Mouse (Mus musculus): ENCODE results near the gene Traf5. TPM values are rescaled to one million over a fixed set of nuclear protein-coding genes. Genes with fewer than 3 reads are reported as not detected.
A peak's percentile ranks its signal among the peaks of the same experiment; 100 is the strongest.

Gene Traf5
- polyA plus RNA-seq, 1 experiment: 19.4 TPM

DNA sequence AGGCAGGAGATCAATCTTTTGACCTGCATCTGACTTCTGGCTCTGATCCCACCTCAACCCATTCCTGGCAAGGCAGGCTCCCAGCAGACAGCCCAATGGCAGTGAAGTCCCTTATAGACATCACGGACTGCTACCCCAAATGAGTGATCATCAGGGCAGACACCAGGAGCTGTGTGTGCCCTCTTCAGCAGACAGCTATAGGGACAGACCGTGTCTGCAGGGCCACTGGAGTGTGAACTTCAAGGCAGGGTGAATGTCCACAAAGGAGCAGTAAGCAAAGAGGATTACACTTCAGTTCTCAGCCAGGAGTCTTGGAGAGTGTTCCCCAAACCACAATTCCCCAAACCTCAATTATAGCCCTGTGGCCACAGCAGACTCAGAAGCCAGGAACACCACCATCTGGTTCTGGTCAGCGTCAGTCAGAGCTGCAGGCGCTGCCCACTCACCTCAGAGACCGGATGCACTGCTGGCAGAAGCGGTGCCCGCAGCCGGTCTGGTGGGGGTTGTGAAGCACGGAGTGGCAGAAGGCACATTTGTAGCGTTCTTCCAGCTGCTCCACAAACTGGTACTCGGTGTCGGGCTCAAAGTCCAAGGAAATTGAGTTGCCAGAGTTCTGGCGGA, 22.3 kb downstream of the Traf5 start:
- Histone ChIP-seq H3K4me3 (ENCODE audit: insufficient read depth, low read length) (no peak overlapping the region), H3K27ac (ENCODE audit: insufficient read depth, low read length) (peak overlapping the region; percentile 22; the same call in 1 of the 2 replicates), H3K4me1 (ENCODE audit: control insufficient read depth, insufficient read depth, low read length) (peaks cover 7% of the 10 kb centered on the region; the same call in 1 of the 2 replicates)
- TF ChIP-seq CTCF (IDR thresholded peaks at IDR 0.05; ENCODE audit: borderline replicate concordance, insufficient read depth, low read length) (no peak), POLR2A (IDR thresholded peaks at IDR 0.05; ENCODE audit: low read depth, low read length) (no peak)

DNA sequence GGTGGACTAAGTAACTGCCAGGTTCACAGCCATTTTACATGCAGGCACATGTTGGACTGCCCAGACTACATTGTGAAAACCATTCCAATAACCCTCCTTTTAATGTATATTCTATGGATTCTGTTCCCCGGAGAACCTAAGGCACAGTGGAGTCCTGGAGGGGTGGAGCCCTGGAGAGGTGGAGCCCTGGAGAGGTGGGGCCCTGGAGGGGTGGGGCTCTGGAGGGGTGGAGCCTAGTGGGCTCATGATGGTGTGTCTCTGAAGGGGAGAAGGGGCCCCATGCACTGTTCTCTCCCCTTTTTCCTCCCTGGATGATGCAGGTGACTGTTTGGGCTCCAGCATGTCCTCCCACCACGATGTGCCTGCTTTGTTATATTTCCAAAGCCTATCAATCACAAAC, 24.2 kb downstream of the Traf5 start:
- Histone ChIP-seq H3K27ac (ENCODE audit: insufficient read depth, low read length) (no peak overlapping the region), H3K4me1 (ENCODE audit: control insufficient read depth, insufficient read depth, low read length) (peaks cover 7% of the 10 kb centered on the region; the same call in 1 of the 2 replicates), H3K4me3 (ENCODE audit: insufficient read depth, low read length) (no peak overlapping the region)
- no peak for TF ChIP-seq CTCF (IDR thresholded peaks at IDR 0.05; ENCODE audit: borderline replicate concordance, insufficient read depth, low read length)

DNA sequence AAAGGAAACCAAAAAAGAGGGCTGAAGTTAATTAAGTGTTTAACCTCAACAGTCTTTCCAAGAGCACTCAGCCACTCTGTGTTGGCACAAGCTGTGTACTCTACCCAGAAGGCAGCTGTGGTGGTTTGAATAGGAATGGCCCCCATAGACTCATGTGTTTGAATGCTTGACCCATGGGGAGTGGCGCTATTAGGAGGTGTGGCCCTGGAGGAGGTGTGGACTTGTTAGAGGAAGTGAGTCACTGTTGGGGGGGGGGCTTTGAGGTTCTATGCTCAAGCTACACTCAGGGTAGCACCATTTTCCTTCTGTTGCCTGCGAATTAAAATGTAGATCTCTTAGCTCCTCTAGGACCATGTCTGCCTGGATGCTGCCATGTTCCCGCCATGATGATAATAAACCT, 25.4 kb downstream of the Traf5 start:
- H3K4me3 ChIP-seq (ENCODE audit: insufficient read depth, low read length): no peak overlapping the region
- H3K4me1 ChIP-seq (ENCODE audit: control insufficient read depth, insufficient read depth, low read length): peaks cover 5% of the 10 kb centered on the region; the same call in 1 of the 2 replicates
- no peak for TF ChIP-seq POLR2A (IDR thresholded peaks at IDR 0.05; ENCODE audit: low read depth, low read length)
- no peak for TF ChIP-seq CTCF (IDR thresholded peaks at IDR 0.05; ENCODE audit: borderline replicate concordance, insufficient read depth, low read length)
- H3K27ac ChIP-seq (ENCODE audit: insufficient read depth, low read length): no peak overlapping the region

DNA sequence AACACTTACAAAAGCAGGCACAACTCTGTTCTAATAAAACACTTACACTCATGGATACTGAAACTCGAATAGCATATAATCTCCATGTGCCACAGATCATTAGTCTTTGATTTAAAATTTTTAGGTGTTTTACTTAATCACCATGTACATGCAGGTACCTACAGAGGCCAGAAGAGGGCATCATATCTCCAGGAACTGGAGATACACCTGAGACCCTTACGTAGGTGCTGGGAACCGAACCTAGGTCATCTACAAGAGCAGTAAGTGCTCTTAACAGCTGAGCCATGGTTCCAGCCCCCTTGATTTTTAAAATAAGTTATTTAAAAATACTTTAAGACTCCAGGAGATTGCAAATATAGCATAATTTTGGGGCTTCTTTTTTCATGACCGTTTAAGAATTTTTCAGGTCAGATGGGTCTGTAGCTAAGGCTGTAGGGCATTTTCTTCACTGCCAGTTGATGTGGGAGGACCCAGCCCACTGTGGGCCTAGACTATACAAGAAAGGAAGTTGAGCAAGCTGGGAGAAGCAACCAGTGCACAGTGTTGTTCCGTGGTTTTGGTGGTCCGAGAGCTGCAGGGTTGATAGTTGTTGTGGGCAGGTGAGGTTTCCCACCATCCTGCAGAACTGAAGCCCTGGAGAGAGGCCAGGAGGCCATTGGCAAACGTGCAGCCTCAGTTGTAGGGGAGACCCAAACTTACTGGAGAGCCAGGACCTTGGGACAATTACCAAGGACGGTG, 29.0 kb downstream of the Traf5 start:
- Histone ChIP-seq H3K4me1 (ENCODE audit: control insufficient read depth, insufficient read depth, low read length) (peaks cover 3% of the 10 kb centered on the region), H3K27ac (ENCODE audit: insufficient read depth, low read length) (no peak overlapping the region), H3K4me3 (ENCODE audit: insufficient read depth, low read length) (no peak overlapping the region)
- TF ChIP-seq CTCF (IDR thresholded peaks at IDR 0.05; ENCODE audit: borderline replicate concordance, insufficient read depth, low read length) (no peak), POLR2A (IDR thresholded peaks at IDR 0.05; ENCODE audit: low read depth, low read length) (no peak)

DNA sequence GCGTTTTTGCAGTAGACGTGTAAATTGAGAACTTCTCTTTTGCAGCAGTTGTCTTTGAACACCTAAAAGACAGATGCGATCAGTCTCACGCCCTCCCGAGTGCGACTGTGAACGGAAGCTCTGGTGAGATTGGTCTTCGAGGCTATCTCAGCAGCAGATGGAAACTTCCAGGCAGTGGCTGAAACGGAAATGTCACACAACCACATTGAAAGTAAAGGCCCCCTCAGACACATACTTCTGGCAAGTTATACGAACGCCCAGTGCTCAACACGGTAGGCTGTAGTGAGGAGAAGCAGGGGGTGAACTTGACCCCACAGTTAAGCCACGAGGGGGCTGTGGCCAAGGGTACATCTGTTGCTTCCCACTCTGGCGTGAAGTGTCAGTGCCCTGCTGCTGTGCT, 29.7 kb downstream of the Traf5 start:
- Histone ChIP-seq H3K27ac (ENCODE audit: insufficient read depth, low read length) (no peak overlapping the region), H3K4me3 (ENCODE audit: insufficient read depth, low read length) (no peak overlapping the region), H3K4me1 (ENCODE audit: control insufficient read depth, insufficient read depth, low read length) (peaks cover 3% of the 10 kb centered on the region)
- TF ChIP-seq CTCF (IDR thresholded peaks at IDR 0.05; ENCODE audit: borderline replicate concordance, insufficient read depth, low read length): no peak
- TF ChIP-seq POLR2A (IDR thresholded peaks at IDR 0.05; ENCODE audit: low read depth, low read length): no peak

DNA sequence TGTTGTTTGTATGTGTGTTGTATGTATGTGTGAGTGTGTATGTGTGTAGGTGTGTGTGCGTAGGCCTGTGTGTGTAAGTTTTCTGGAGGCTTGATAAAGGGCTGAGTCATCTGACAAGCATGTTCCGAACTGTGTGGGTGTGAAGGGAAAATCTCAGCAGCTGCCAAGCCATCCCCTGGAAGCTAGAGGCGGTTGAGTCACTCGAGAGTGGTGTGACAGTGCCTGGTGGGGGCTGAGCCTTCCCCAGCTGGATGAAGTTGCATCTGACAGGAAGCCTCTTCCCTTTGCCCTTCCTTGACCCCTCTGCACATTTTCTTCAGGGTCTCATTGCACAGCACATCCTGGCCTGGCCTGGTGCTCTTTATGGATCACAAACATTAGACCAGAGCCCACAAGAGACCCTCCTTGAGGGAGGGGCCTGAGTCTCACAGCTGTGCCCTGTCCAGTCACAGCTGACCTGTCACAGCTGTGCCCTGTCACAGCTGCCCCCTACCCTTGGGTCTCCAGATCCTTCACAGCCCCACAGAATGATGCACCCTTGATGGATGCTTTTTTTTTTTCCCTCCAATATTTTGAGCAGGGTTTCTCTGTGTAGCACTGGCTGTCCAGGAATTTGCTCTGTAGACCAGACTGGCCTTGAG, 30.6 kb downstream of the Traf5 start:
- Histone ChIP-seq H3K4me3 (ENCODE audit: insufficient read depth, low read length) (no peak overlapping the region), H3K4me1 (ENCODE audit: control insufficient read depth, insufficient read depth, low read length) (peaks cover 3% of the 10 kb centered on the region), H3K27ac (ENCODE audit: insufficient read depth, low read length) (no peak overlapping the region)
- TF ChIP-seq POLR2A (IDR thresholded peaks at IDR 0.05; ENCODE audit: low read depth, low read length) (no peak), CTCF (IDR thresholded peaks at IDR 0.05; ENCODE audit: borderline replicate concordance, insufficient read depth, low read length) (no peak)

DNA sequence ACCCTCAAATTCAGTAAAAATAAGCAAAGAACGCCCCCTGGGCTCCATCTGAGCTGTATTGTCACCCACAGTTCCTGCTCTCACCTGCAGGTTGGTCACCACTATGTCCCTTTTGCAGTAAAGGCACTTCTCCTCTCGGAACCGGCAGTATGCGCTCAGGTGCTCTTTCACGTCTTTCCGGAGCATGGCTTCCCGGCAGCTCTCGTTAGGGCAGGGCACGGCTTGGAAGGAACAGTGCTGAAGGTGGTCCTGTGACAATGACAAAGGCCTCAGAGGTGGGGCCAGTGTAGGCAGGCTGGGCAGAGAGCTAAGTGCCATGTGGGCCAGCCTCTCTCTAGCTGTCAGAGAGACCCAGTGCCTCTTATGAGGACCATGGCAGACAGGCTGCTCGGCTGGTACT, 33.4 kb downstream of the Traf5 start:
- TF ChIP-seq POLR2A (IDR thresholded peaks at IDR 0.05; ENCODE audit: low read depth, low read length) (no peak), CTCF (IDR thresholded peaks at IDR 0.05; ENCODE audit: borderline replicate concordance, insufficient read depth, low read length) (no peak)
- Histone ChIP-seq H3K27ac (ENCODE audit: insufficient read depth, low read length) (no peak overlapping the region), H3K4me1 (ENCODE audit: control insufficient read depth, insufficient read depth, low read length) (peaks cover 3% of the 10 kb centered on the region), H3K4me3 (ENCODE audit: insufficient read depth, low read length) (no peak overlapping the region)

DNA sequence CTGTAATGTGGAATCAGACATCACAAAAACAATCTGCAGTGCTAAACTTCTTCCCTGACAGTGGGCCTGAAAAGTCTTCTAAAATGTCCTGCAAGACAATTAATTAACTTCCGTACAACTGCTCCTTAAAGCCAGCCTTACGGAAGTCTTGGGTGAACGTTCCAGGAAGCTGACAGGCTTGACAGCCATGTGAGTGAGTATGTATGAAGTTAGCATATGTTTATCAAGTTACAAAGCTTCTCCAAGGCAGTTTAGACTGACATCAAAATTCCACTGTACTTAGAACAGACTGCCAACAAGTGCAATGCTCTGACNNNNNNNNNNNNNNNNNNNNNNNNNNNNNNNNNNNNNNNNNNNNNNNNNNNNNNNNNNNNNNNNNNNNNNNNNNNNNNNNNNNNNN, 38.6 kb downstream of the Traf5 start:
- TF ChIP-seq POLR2A (IDR thresholded peaks at IDR 0.05; ENCODE audit: low read depth, low read length) (no peak), CTCF (IDR thresholded peaks at IDR 0.05; ENCODE audit: borderline replicate concordance, insufficient read depth, low read length) (no peak)
- H3K4me1 ChIP-seq (ENCODE audit: control insufficient read depth, insufficient read depth, low read length): no peaks in the 10 kb centered on the region
- no peak overlapping the region for H3K27ac ChIP-seq (ENCODE audit: insufficient read depth, low read length)
- no peak overlapping the region for H3K4me3 ChIP-seq (ENCODE audit: insufficient read depth, low read length)

DNA sequence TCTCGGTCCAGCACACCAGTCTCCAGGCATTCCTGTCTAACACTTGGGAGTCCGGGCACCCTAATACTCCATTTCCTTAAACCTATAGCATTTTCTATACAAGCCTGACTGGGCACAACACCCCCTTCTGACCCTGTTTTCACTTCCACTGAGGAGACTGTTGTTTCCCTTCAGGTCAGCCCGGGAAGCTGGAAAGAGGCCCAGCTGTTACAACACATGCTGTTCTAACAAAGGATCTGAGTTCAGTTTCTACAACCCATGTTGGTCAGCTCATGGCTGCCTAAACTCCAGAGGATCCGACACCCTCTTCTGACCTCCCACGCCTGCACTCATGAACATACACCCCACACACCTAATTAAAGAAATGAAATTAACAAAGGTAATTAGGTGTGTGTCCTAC, 39.4 kb downstream of the Traf5 start:
- Histone ChIP-seq H3K4me3 (ENCODE audit: insufficient read depth, low read length) (no peak overlapping the region), H3K4me1 (ENCODE audit: control insufficient read depth, insufficient read depth, low read length) (no peaks in the 10 kb centered on the region), H3K27ac (ENCODE audit: insufficient read depth, low read length) (no peak overlapping the region)
- TF ChIP-seq CTCF (IDR thresholded peaks at IDR 0.05; ENCODE audit: borderline replicate concordance, insufficient read depth, low read length) (no peak), POLR2A (IDR thresholded peaks at IDR 0.05; ENCODE audit: low read depth, low read length) (no peak)

DNA sequence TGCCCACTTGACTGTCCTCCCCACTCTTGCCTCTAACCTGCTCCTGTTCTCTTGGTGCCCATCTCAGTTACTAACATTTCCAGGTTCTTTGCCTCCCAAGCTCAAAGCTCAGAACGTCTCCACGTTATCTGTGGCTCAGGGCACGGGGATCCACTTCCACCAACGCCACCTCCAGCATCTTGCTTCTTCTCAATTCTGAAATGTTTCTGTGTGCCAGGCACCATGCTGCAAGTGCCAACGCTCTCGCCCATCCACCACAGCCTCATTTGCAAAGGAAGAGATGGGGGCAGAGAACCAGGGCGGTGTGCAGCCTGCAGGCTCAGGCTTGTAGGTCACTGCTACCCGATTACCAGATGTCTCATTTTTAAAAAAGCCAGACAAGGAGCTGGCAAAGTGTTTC, 39.9 kb downstream of the Traf5 start:
- Histone ChIP-seq H3K4me1 (ENCODE audit: control insufficient read depth, insufficient read depth, low read length) (no peaks in the 10 kb centered on the region), H3K27ac (ENCODE audit: insufficient read depth, low read length) (no peak overlapping the region), H3K4me3 (ENCODE audit: insufficient read depth, low read length) (no peak overlapping the region)
- no peak for TF ChIP-seq POLR2A (IDR thresholded peaks at IDR 0.05; ENCODE audit: low read depth, low read length)
- TF ChIP-seq CTCF (IDR thresholded peaks at IDR 0.05; ENCODE audit: borderline replicate concordance, insufficient read depth, low read length): no peak

Measured in embryonic fibroblast, embryonic 13.5 days (primary cell).